Mouse (Mus musculus) gastrocnemius, postnatal 14 days (tissue): ENCODE measurements around the gene Slc2a9. TPM values are rescaled to one million over a fixed set of nuclear protein-coding genes. Genes with fewer than 3 reads are reported as not detected.
"Not testable (repeated sequence)": the region's sequence is repeated elsewhere in the genome, so short reads cannot be mapped to it uniquely, and the experiment has no call there.

ENCODE experiments used
- DNase-seq: peaks from one replicate; pipeline ENCODE4 v3.0.0; 2021; ENCODE audit warnings: mixed read lengths
- intact Hi-C: fragments of 180-260 bp; cut with DNase I; formaldehyde crosslinking; loops from one replicate; pipeline ENCODE4 v1.15.1; 2025; ENCODE audit warnings: low total_unique reads
- total RNA-seq, 2 experiments: library from RNA; stranded (reverse); gene quantifications; 2 replicates each; pipeline ENCODE4 v1.2.3; 2021

The Slc2a9 gene
- total RNA-seq, 2 experiments from 2014 or later: 0.86 to 0.96 TPM

DNA sequence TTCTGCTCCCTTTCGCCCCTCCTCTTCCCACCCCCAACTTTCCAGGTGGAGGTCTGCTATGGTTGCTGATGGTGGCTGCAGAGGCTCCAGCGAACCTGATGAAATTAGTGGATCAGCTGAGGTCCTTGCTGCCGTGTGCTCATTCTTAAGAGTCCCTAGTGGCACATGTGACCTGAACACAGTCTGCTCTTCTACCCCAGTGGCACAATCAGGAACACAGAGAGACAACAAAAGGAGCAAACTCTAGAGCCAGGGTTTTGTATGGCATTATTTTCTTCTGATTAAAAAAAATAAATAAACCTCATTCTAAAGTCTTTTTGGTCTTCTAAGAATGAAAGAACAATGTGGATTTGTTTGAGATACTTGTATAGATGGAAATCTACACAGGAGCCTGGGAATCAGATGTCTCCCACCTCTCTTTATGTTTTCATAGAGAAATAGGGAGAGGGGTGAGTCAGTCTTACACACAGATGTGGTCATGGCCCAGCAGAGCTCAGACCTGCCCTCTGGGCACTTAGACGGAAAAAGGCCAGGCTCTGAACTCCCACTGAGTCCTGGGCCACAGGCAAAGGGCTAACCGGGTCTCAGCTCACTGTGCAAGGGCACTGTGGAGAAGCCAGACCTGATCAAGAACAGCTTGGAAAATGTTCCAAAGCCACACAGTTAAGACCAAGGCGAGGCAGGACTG, 1.9 kb upstream of the Slc2a9 start:
- intact Hi-C loops: no loop called here
- DNase-seq: no peak

GRCm38 (mm10) chr5:38504116-38504515, 1.2 kb upstream of the Slc2a9 start:
- no peak for DNase-seq
- intact Hi-C loops: no loop called here

DNA sequence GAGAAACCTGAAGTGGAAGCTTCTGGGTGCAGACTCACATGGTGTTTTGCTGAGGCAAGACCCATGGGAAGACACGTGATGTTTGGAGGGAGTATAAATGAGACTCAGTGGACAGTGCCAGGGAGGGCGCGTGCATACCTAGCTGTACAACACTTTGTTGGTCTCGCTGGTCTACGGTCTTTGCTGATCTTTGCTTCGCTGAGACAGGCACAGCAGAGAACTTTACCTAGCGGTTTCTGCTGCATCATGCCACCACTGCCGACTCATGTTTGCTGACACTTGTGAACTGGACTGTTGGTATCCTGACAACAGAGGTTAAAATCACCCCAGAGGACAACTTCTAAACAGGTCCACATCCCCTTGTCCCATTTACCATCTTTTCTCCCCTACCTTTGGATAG, 2.9 kb downstream of the Slc2a9 start:
- intact Hi-C loops: no loop called here
- no peak for DNase-seq

GRCm38 (mm10) chr5:38499316-38499811, 3.6 kb downstream of the Slc2a9 start:
- intact Hi-C loops: no loop called here
- DNase-seq: no peak

GRCm38 (mm10) chr5:38498479-38498878, 4.5 kb downstream of the Slc2a9 start:
- intact Hi-C loops: no loop called here
- DNase-seq: no peak

GRCm38 (mm10) chr5:38496491-38497057, 6.4 kb downstream of the Slc2a9 start:
- DNase-seq: no peak
- intact Hi-C loops: no loop called here

- no peak for DNase-seq
- intact Hi-C loops: no loop called here
These were observed 9.1 kb downstream of the Slc2a9 start for GRCm38 (mm10) chr5:38493890-38494289.

DNA sequence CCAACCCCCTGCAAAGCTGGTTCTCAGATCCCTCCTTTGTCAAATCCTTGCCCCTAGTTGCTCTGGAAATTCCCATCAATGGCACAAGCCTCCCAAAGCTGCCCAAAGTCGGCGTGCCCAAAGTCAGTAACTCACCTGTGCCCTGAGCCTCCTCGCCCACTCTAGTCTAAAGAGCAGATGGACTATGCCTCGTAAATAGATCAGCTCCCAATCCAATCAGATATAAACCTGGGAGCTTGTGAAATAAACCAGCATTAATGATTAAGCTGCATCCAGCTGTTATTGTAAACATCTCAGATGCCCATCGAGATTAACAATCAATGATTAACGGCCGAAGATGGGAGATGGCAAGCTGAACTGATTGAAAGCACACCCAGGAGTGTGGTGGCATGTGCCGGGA, 11.2 kb downstream of the Slc2a9 start:
- intact Hi-C loops: no loop called here
- no peak for DNase-seq

GRCm38 (mm10) chr5:38489739-38490138, 13.2 kb downstream of the Slc2a9 start:
- no peak for DNase-seq
- intact Hi-C loops: no loop called here

GRCm38 (mm10) chr5:38488673-38489615, 14.0 kb downstream of the Slc2a9 start:
- intact Hi-C loops: no loop called here
- no peak for DNase-seq

- no peak for DNase-seq
- intact Hi-C loops: no loop called here
These were observed 14.9 kb downstream of the Slc2a9 start for GRCm38 (mm10) chr5:38488026-38488425.

DNA sequence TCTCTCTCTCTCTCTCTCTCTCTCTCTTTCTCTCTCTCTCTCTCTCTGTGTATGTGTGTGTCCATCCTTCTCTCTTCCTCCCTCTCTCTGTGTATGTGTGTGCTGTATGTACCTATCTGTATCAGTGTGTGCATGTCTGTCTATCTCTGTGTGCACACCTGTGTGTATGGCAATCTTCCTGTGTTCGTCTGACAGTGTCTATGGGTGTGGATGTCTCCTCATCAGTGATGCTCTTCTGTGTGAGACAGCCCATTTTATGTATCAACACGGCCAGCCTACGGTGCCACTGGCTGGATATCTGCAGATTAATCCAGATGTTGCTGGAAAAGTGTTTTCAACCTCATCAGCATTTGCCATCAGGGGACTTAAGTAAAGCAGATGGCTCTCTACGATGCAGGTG, 15.7 kb downstream of the Slc2a9 start:
- DNase-seq: no peak
- intact Hi-C loops: no loop called here

GRCm38 (mm10) chr5:38485946-38486345, 17.0 kb downstream of the Slc2a9 start:
- intact Hi-C loops: no loop called here
- no peak for DNase-seq

- intact Hi-C loops: no loop called here
- DNase-seq: no peak
These were observed 19.3 kb downstream of the Slc2a9 start for GRCm38 (mm10) chr5:38483518-38484110.

DNA sequence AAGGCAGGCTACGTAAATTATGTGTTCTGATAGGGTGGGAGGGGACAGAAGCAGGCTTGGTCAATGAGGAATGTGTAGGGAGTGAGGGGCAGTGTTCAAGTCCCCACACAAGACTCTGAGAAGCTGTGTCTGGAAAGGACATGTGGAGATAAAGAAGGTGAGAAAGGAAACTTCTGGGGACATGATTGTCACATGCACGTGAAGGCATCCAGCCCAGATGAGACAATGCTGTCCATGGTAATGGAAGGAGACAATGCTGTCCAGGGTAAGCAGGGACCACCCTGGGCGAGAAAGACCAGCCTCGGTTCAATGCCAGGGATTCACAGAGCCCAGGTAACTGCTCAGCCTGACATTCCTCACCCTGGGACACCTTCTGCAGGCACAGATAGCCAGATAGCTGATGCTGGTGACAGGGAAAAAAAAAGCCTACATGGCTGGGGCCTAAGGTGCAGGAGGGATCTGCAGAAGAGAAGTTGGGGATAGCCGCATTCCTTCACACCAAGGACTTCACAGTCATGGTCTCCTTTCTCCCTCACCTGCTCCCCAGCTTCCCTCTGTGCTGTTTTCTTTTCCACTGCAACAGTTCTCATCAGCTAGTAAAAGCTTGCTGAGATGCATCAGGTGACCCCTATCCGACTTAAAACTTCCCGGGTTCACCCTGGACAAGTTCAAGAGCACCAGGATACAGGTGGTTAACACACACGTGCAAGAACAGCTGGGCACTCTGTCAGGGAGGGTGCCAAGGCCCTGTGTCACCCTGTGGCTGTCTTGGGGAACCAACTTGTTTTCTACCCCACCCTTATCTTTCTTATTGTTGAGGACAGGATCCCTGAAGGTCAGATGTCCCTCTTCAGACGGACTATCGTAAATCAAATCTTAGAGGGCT, 21.9 kb downstream of the Slc2a9 start:
- intact Hi-C loops: no loop called here
- no peak for DNase-seq

GRCm38 (mm10) chr5:38479908-38480725, 22.8 kb downstream of the Slc2a9 start:
- peak; percentile 43 for DNase-seq
- intact Hi-C loops: no loop called here

DNA sequence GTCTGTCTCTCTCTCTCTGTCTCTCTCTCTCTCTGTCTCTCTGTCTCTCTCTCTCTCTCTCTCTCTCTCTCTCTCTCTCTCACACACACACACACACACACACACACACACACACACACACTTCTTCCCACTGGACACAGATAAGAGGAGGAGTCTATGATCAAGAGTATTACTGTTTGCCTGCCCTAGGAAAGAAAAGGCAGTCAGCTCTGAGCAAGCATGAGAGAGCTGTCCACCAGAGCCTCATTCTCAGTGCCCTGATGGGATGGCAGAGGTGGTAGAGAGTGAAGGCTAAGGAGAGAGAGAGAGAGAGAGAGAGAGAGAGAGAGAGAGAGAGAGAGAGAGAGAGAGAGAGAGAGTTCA, 23.4 kb downstream of the Slc2a9 start:
- intact Hi-C loops, DNase-seq: not testable (repeated sequence)

DNA sequence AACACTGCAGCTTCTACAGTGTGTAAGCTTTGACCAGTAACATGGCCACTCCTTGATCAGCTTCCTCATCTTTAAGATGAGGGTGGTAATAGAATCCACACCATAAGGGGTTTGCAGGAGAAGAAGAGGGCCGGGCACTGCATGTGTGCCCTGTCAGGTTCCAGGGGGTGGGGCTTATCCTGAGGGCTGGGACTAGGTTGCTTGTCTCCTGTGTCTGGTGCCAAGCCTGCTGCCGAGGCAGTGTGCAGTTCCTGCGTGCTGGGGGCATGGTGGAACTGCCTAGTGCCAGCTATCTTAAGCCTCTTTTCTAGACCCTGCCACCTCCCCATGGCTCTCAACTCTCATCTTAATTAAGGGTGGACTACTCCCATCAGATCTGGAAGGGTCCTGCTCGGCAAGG, 23.9 kb downstream of the Slc2a9 start:
- intact Hi-C loops: no loop called here
- no peak for DNase-seq
